Mouse (Mus musculus) heart, postnatal 0 days (tissue): ENCODE results near the gene Mex3b.

Experiments
- CTCF ChIP-seq: IDR thresholded peaks from 2 replicates; pipeline ENCODE4 v1.5.1; 2016; ENCODE audit warnings: antibody characterized with exemption, control low read depth, low read depth
- EP300 ChIP-seq: IDR thresholded peaks from 2 replicates; pipeline ENCODE4 v1.6.1; 2016; ENCODE audit warnings: antibody characterized with exemption, low read depth

DNA sequence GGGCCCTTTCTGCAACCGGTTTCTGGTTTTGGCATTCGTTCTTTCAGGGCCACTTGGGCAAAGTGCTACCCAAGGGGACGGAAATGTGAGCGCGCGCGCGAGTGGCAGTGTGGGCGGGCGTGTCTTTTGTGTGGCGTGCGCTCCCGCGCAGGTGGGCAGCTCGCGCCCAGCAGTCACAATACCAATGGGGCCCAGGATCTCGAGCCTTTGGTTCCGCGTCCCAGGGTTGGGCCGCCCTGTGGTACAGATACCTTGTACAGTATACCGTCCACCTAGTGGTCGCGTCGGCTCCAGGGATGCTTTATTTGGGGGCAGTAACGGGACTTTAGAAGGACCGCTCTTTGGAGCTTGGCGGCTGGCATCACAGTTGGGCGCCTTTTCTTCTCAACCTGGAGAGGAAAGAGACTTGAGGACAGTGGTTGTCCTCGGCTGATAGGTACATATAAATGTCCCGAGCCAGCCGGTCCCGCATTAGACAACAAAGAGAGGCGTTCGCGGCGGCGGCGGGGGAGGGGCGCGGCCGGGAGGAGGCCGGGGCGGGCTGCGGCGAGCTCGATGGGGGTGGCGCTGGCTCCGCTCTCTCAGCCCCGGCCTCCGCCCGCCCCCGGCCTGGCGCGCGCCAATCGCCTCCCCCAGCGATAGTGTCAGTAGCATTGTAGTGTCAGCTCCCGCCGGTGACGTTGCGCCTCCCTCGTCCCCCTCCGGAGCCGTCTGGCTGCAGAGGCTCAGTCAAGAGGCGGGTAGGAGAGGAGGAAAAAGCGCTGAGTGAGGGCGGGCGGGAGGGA is 455 bp upstream of the Mex3b start:
- TF ChIP-seq EP300 (no peak), CTCF (no peak)
